Comparison of ENCODE assay signal across 9 mouse cellular contexts in genomic region chr3:116748391-116749170, GRCm38 (mm10). TPM values are rescaled to one million over a fixed set of nuclear protein-coding genes. Genes with fewer than 3 reads are reported as not detected.
DNase-seq lines count a peak whose midpoint lies in the region; ATAC-seq and TF ChIP-seq lines count a peak whose summit lies in the region.
"Had no signal": no experiment of that assay in that cellular context is flagged by ENCODE, and none has a peak within 500 bp of the region (broad histone marks: within the 10 kb centered on the region; RNA-seq: fewer than 3 reads in every experiment).

No protein-coding gene starts in this region.

- peaks cover 19% of the 10 kb centered on the region for H3K36me3 ChIP-seq in intestine, postnatal 0 days (ENCODE audit: control insufficient read depth, insufficient read depth)

- H3K4me2 ChIP-seq in intestine, postnatal 0 days (replicated peaks; ENCODE audit: low read depth) = no peak overlapping the region

- WGBS in intestine, postnatal 0 days = 59% methylated on average over 8 of the region's 8 CpGs
- 57% methylated on average over 8 of the region's 8 CpGs for WGBS in lung, adult 2 months

- no peaks in the 10 kb centered on the region for H3K27me3 ChIP-seq in intestine, postnatal 0 days (replicated peaks; ENCODE audit: control insufficient read depth, insufficient read depth, low read length)

- no peaks in the 10 kb centered on the region for H3K4me1 ChIP-seq in intestine, postnatal 0 days (replicated peaks; ENCODE audit: control insufficient read depth, insufficient read depth, low read length)
- no peaks in the 10 kb centered on the region for H3K4me1 ChIP-seq in lung, adult 2 months (ENCODE audit: control insufficient read depth, insufficient read depth, low read length)

- H3K4me3 ChIP-seq in intestine, postnatal 0 days (ENCODE audit: low read depth, low read length) = no peak overlapping the region
- no peak overlapping the region for H3K4me3 ChIP-seq in lung, adult 2 months (replicated peaks; ENCODE audit: extremely low read depth, low read depth, low read length)

- no peak for TF ChIP-seq POLR2A in lung, adult 2 months (IDR thresholded peaks at IDR 0.05; ENCODE audit: borderline replicate concordance, extremely low read depth, low read depth, low read length)

- ATAC-seq in erythroblast, adult 5-6 weeks (replicated peaks; ENCODE audit: low FRiP score, poor library complexity, severe bottlenecking) = peak; percentile 63
- peak; percentile 22; the same call in 1 of the 2 replicates for ATAC-seq in intestine, postnatal 0 days

- DNase-seq in left cerebral cortex, postnatal 14 days (ENCODE audit: low spot score in 2 of 2) = peak; percentile 47 to 61
- DNase-seq in left cerebral cortex, adult 8-10 months (ENCODE audit: low spot score in 2 of 2) = no peak
- DNase-seq in WW6 (ENCODE audit: low read depth, low spot score) = peak; percentile 46
- peak; percentile 29 for DNase-seq in lung, adult 2 months
- DNase-seq in retina, postnatal 7 days (ENCODE audit: low read depth, low spot score) = peak; percentile 24
- no peak for DNase-seq in gastrocnemius, postnatal 25 days

- H3K27ac ChIP-seq in intestine, postnatal 0 days (ENCODE audit: low read depth, low read length) = no peak overlapping the region
- H3K27ac ChIP-seq: macrophage had no signal

- intact Hi-C loops in left cerebral cortex, postnatal 14 days (cut with DNase I) = loop anchor here (5.0 kb wide), 1 partner anchor 156 kb away; the partner anchor contains the start of gene Sass6

- TF ChIP-seq CTCF in intestine, postnatal 0 days (IDR thresholded peaks at IDR 0.05; ENCODE audit: low read depth) = peak; percentile 73
- peak; percentile 59 for TF ChIP-seq CTCF in lung, adult 2 months (IDR thresholded peaks at IDR 0.05; ENCODE audit: insufficient read depth, low read length)

- H3K9ac ChIP-seq in intestine, postnatal 0 days (ENCODE audit: low read depth, low read length) = no peak overlapping the region

- H3K9me3 ChIP-seq in intestine, postnatal 0 days (ENCODE audit: control insufficient read depth) = no peaks in the 10 kb centered on the region

RNA-seq across cellular contexts. Expression of gene Slc35a3, which starts 36.0 kb away (rescaled TPM):
- 10 to 100 TPM; 14.1 to 15.9 TPM for total RNA-seq in left cerebral cortex, postnatal 14 days (2021)
- total RNA-seq in left cerebral cortex, adult 8-10 months (2022) = 10 to 100 TPM; 14.2 to 17.0 (median 15.5) TPM
- 10.7 and 21.3 TPM in 2 replicates for total RNA-seq in erythroblast, adult 5-6 weeks (2015; ENCODE audit: low replicate concordance)
- total RNA-seq in erythroblast, adult 5-6 weeks (2017; ENCODE audit: low replicate concordance) = 16.0 and 17.1 TPM in 2 replicates
- 19.1 and 20.0 TPM in 2 replicates for polyA plus RNA-seq in intestine, postnatal 0 days (2015; fragmentation: Nextera tagmentation; extraction: Ambion mirVana)
- polyA plus RNA-seq in lung, adult 2 months (2012; rRNA removed) = 6.3 and 7.5 TPM in 2 replicates
- 1 to 10 TPM; 6.9 to 7.0 TPM for total RNA-seq in gastrocnemius, postnatal 25 days (2021)

RNA-seq across cellular contexts. Expression of gene Agl, which starts 59.4 kb away (rescaled TPM):
- total RNA-seq in left cerebral cortex, postnatal 14 days (2021) = 10 to 100 TPM; 23.7 to 26.0 TPM
- 10 to 100 TPM; 25.7 to 28.7 (median 28.7) TPM for total RNA-seq in left cerebral cortex, adult 8-10 months (2022)
- total RNA-seq in erythroblast, adult 5-6 weeks (2015; ENCODE audit: low replicate concordance) = 3.3 and 4.4 TPM in 2 replicates
- total RNA-seq in erythroblast, adult 5-6 weeks (2017; ENCODE audit: low replicate concordance) = 3.9 and 4.2 TPM in 2 replicates
- polyA plus RNA-seq in intestine, postnatal 0 days (2015; fragmentation: Nextera tagmentation; extraction: Ambion mirVana) = 6.3 and 6.9 TPM in 2 replicates
- polyA plus RNA-seq in lung, adult 2 months (2012; rRNA removed) = 4.2 and 9.2 TPM in 2 replicates
- total RNA-seq in gastrocnemius, postnatal 25 days (2021) = 100 to 1,000 TPM; 558 to 691 TPM

Comparison
In these comparisons a context has a peak if more than half of its experiments do, and no peak if none do; other contexts are left out.
1. DNase-seq: peak in left cerebral cortex, postnatal 14 days (2 of 2), WW6 (single experiment), lung, adult 2 months (single experiment) and retina, postnatal 7 days (single experiment); none in left cerebral cortex, adult 8-10 months (0 of 2) and gastrocnemius, postnatal 25 days (single experiment).
2. RNA of gene Agl, which starts 59.4 kb away (total RNA-seq): 558 to 691 TPM in gastrocnemius, postnatal 25 days; 25.7 to 28.7 TPM in left cerebral cortex, adult 8-10 months, 23.7 to 26.0 TPM in left cerebral cortex, postnatal 14 days and 3.3 to 4.4 TPM in erythroblast, adult 5-6 weeks; every median in the first group is over 10 times any median in the second.